Mouse (Mus musculus): ENCODE results near the gene Kank2.
A peak's percentile ranks its signal among the peaks of the same experiment; 100 is the strongest.

Gene Kank2

DNA sequence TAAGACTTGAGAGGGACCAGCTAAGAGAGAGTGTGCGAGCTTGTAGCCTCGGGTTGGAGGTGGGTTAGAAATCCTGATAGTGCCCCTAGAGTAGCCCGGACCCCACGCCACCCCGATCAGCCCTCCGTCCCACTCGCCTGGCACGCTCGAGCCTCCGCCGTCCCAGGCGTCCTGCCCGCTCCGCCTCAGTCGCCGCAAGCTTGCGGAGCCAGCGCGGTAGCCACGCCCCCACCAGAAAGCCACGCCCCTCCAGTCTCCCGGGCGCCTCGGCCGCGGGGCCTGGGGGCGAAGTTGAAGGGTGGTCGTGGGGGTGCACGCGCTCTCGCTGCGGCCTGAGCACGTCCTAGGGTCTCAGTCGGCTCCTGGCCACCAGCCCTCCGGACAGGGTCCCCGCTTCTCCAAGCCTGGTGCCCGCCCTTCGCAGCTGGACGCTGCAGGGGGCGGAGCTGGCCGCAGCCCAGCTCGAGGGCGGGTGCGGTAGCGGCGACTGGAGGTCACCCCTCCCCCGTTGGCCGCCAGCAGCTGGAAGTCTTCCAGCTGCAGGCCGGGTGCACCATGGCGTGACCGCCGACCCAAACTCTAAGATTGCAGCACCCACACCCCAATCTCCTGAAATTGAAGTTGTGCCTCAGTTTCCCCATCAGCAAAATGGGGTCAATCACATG lies at the start of gene Kank2:
TSS of gene Kank2 (minus strand) at position 400 of the 665 bp plus-strand sequence.
- peak; percentile 61 for DNase-seq (ENCODE audit: low read depth)

DNA sequence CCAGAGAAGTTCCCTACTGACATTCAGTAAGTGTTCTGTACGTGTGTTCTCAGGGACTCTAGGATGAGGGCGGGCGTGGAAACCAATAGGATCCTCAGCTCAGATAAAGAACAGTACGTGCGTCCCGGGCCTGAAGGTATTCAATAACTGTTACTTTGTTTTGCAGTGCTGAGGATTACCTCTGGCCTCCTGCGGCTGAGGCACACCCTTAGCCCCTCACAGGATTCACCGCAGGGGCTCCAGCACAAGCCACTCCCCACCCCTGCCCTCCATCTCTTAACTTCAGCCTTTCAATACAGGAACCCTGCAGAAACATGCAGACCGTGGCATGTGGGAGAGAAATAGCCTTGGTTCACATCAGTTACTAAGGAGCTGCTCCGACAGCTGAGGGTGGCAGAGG lies 49.4 kb upstream of the Kank2 start:
- no peak for DNase-seq (ENCODE audit: low read depth)

DNA sequence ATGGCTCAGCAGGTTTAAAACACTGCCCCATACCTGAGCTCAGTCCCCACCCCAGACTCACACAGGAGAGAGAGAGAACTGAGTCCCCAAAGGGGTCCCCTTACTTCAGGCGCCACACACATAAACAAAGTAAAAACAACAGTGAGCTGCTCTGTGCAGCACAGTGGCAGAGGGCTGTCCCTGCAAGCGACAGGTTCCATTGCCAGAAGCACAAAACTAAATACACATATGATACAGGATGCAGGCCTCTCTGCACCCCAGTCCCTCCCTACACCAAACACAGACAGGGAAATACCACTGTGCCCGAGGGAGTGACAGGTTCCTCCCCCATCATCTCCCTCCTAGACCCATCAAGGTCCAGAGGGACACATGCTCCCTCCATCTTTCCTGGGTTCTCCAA lies 48.9 kb upstream of the Kank2 start:
- no peak for DNase-seq (ENCODE audit: low read depth)

DNA sequence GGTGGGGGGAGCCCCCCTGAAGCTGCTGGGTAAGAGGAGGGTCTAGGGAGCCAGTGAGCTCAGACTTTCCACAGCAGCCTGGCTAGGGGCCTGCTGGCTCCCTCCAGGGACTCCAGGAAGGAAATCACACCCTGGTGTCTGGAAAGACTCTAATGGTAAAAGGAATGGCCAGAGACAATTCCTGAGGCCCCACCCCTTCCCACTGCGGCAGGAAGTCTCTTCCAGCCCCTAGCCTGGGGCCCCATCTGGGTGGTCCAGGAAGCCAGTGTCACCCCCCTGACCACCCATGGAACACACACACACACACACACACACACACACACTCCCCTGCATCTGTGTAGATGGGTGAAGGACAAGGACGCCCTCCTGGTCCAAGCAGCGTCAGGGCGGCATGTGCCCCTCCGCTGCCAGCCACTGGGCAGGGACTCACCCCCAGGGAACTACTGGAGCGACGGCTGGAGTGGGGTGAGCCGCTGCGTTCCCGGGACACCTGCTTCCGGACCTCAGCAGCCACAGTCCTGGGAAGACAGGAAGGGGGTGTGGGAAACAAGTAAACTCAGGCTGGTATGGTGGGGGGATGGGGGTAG lies 48.3 kb upstream of the Kank2 start:
- no peak for DNase-seq (ENCODE audit: low read depth)

DNA sequence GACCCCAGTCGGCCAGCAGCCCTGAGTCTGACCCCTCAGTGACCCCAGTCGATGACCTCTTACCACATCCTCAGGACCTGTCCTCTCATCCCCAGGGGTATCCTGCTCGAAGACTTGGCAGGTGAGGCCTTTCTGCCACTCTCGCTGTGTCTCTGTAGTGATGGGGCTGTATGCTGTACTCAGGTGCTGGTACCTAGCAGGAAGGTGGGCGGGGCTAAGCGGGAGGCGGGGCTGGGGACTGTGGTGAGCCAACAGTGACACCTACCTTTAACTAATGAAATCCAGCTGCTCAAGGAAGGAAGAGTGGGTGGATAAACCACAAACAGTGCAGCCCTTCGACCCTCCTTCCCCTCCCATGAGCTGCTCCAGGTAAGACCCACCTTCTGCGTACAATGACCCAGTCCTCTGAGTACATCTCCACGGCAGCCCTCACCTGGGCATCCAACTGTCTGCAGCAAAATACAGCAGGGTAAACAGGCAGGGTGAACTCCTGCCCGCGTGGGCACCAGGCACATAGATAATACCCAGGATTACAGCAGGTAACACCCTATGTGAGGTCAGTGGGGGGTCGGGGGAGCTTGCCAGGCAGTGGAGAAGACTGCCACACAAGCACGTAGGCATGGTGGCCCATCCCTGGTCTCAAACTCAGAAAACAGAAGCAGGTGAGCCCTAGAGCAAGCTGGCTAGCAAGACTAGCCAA lies 47.0 kb upstream of the Kank2 start:
- DNase-seq (ENCODE audit: low read depth): no peak

DNA sequence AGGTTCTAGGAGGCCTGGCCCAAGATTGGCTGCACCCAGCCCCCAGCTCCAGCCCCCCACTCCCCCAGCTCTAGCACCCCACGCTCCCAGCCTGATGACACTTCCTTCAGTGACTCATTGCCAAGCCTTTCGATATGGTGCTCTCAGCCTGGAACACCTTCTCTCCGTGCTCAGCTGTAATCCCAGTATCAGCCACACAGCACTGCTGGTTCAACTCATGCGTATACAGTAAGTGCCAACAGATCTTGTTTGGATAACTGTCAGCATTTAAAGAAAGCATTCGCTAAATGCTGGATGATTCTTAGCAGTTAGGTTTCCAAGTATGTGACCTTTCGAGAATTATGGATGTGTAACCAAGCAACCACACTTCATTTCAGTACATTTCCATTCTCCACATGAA lies 44.5 kb upstream of the Kank2 start:
- no peak for DNase-seq (ENCODE audit: low read depth)

DNA sequence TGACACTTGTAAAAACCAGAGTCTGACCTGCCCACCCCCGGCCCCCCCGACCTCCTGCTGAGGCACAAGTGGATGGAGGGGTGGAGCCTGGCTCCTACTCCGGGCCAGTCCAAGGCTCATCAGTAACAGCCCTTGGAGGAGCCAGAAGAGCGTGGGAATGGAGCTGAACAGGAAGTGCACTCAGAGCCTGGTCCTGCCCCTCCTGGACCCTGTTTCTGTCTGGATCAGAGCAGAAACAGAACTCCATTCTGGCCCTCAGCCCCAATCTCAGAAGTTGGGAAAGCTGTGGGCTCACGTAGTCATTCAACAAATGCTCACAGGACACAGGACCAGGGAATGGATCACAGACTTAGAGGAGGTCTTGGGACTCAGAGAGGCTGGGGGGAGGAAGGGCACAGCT lies 43.8 kb upstream of the Kank2 start:
- peak; percentile 89 for DNase-seq (ENCODE audit: low read depth)

DNA sequence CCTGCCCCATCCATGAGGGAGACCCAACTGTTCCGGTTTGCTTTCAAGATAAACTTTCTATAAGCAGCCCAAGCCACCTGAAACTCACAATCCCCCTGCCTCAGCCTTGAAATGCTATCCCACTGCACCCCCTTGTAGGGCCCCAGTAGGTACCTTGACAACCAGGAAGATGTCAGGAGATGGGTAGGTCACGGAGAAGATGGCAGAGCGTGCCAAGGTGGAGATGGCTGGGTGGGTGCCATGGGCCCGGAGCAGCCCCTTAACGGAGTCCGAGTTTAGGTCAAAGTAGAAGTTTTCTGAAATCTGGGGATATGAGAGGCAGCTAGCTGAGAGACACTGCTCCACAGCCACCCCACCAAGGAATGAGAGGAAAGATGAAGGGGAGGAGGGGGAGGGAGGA lies 42.8 kb upstream of the Kank2 start:
- no peak for DNase-seq (ENCODE audit: low read depth)

DNA sequence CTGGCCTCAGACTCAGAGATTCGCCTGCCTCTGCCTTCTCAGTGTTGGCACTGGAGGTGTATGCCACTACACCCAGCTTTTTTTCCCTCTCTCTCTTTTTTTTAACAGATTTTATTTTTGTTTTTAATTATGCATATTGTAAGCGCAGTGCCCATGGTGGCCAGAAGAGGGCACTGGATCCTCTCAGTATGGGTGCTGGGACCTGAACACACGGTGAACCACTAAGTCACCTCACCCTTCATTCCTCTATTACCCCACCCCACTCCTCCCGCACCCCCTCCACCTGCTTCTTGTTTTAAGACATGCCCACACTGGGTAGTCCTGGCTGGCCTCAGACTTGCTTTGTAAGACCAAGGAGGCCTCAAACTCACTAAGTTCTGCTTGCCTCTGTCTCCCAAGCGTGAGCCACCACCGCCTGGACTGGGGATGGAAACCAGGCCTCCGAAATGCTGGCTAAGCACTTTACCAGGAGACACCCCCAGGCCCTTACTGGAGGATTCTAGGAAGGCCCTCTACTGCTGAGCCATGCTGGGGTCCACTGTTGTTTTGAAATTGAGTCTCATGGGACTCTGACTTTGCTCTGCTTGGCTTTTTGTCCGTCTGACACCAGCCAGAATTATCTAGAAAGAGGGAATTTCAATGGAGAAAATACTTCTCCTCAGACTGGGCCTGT lies 41.7 kb upstream of the Kank2 start:
- no peak for DNase-seq (ENCODE audit: low read depth)

DNA sequence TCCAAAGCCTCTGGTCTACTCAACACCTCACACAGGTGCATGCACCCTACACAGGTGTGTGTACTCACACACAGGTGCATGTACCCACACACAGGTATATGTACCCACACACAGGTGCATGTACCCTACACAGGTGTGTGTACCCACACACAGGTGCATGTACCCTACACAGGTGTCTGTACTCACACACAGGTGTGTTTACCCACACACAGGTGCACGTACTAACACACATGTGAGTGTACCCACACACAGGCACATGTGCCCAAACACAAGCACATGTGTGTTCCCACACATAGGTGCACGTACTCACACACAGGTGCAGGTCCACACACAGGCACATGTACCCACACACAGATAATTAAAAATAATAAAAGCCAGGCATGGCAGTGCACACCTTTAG lies 39.1 kb upstream of the Kank2 start:
- no peak for DNase-seq (ENCODE audit: low read depth)

DNA sequence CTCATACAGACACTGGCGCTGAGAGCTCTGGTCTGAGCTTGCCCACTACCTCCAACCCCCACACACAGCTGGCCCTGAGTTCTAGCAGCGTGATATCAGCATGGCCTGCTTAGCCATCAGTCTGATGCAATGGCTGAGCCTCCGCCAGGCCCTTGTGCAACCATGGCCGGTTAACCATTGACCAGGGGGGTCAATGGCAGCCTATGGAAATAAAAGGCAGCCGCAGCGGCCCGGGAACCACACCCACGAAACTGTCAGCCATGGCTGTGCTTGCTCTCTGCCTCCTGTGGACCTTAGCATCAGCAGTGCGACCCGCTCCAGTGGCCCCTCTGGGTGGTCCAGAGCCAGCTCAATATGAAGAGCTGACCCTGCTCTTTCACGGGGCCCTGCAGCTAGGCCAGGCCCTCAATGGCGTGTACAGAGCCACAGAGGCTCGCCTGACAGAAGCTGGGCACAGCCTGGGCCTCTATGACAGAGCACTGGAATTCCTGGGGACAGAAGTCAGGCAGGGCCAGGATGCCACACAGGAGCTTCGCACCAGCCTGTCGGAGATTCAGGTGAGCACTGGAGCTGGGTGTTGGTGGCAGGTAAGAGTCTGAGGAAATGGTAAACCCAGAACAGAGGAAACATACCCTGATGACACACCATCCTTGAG lies 36.8 kb upstream of the Kank2 start, which contains the start of gene Angptl8:
TSS of gene Angptl8 (plus strand) at position 253 of the 655 bp plus-strand sequence.
- DNase-seq (ENCODE audit: low read depth): no peak

DNA sequence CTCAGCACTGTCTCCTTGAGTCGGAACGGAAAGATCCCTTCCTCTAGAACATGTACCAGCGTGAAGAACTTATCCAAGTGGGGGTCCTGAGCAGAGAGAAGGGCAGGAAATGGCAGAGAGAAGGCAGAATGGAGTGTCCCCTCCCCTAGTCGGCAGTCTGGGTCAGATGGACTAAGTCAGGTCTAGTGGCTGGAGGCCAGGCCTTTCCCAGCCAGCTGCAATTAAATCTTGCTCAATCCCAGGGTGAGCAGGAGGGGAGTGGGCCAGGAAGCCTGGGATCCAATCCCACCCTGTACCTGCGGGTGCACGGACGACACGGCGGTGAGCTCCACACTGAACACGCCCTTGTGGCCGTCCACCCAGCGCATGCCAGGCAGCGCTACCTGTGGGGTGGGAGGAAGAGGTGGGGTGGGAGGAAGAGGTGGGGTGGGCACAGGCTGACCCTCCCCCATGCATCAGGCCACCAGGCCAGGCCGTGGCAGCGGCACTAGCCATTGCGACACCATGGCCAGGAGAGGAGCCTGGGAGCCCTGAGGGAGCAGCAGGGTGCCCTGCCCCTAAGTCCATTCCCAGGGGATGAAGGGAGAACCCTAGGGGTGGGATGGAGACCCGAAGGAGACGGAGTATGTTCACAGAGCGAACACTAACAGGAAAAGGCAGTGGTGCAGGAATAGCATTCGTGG lies 33.2 kb upstream of the Kank2 start:
- no peak for DNase-seq (ENCODE audit: low read depth)

DNA sequence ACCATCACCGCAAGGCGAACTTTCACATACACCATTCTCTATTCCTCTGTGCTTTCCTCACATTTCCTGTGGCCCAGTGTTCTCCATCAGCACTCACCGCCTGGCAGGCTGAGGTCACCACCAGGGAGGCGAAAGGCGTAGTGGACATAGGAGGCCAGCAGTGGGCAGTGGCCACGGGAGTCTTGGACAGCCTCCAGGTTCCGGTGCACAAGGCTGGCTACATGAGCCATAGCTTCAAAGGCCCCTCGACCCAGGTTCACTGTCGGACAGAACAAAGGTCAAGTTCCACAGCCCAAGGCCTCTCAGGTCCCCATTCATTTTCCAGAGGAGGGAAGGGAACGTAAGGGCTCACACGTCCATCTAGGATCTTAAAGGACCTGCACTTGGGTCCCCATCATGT lies 32.4 kb upstream of the Kank2 start:
- DNase-seq (ENCODE audit: low read depth): no peak

DNA sequence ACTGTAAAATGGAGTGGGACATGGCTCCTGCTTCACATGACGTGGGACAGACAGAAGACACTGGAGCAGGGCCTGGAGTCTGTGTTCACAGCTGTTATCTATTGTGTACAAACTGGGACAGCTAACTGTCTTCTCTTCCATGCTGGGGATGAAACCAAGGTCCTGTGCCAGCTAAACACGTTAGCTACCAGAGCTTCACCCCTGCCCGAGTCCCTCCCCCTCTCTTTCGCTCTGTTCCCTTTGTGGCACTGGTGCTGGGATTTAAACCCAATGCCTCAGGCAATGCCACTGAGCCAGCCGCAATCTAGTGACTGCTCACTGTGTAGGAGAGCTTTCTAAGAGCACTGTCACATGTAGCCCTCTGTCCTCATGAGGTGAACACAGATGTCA lies 31.9 kb upstream of the Kank2 start:
- no peak for DNase-seq (ENCODE audit: low read depth)

DNA sequence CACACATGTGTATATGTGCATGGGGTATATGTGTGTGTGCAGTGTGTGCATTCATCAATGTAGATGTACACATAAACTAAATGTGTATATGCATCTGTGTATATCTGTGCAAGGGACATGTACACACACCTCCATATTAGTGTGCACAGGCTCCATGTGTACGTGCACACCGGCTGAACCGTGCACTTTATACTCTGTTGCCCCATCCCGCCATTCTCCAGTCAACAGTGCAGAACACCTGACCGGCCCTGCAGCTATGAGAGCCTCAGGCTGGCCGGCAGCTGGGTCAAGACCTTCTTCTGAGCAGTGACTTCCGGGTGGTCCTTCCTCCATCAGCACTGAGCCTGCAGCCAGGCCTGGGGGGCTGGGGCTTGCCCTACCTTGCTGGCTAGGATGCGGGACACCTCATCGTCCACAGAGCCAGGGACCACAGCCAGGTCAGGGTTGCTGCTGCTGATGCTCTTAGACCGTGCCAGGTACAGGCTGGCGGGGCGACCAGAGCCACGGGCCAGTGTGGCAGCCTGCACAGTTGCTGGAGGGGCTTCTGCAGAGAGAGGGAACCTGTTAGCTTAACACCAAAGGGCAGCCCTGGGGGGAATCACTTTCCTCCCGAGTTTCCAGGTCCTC lies 31.4 kb upstream of the Kank2 start:
- no peak for DNase-seq (ENCODE audit: low read depth)

DNA sequence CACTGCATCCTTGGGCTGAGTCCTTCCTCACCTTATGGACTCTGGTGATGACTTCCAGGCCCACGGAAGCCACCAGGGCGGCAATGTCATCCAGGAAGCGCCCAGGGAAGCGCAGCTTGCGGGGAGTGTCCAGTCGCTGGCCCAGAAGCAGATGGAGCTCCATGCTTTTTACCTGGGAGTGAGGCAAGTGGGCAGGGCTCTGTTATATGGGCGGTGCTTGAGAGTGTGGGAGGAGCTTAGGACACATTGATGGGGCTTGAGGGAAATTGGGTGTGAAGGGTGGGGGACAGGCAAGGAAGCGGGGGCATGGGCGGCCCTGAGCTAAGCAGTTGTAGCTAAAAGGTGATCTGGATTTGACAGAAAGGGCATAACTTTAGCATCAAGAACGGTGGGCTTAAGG lies 25.8 kb upstream of the Kank2 start:
- DNase-seq (ENCODE audit: low read depth): no peak

DNA sequence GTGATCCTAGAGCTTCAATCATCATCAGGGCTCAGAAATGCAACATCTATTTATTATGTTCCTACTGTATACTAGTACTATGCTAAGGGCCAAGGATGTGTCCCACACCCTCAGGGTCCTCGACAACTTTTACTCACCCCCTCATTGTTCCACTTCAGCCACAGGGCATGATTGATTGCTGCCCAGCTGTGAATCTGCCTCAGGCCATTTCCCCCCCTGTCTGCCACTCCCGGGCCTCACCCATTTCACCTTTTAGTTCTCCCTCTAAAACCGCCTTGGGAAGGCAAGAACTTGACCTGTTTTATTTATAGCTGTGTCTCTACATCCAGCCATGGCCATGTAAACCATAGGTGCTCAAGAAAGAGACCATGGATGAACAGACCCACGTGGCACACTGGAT lies 25.4 kb upstream of the Kank2 start:
- DNase-seq (ENCODE audit: low read depth): no peak

DNA sequence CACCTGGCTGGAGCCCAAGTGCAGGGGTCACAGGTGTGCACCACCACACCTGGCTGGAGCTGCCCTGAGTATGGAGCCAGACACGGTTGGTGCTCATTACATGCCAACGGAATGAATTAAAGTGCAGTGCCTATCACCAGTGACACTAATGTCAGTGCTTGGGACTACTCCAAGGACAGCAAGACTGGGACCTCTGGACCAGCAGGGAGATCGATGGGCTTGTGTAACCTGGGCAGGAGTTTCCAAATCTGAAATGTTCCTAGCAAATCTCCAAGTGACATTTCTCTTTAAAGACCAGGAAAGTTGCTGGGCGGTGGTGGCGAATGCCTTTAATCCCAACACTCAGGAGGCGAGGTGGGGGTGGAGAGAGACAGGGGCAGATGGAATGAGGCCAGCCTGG lies 24.1 kb upstream of the Kank2 start:
- DNase-seq (ENCODE audit: low read depth): no peak

DNA sequence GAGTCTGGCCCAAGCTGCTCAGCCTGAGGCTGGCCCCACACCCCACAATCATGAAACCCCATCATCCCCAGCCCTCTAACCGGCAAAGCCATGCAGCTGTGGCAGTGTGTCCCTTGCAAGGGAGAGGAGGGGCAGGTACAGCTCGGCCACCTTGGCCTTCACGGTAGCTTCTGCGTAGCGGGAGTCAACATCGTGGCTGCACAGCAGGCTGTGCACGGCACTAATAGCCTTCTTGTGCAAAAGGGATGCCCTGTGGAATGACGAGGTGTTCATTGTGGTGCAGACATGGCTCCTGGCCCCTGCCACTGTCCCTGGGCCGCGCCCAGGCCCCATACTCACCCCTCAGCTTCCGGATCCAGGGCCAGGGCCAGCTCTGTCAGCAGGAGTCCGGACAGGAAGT lies 21.6 kb upstream of the Kank2 start:
- no peak for DNase-seq (ENCODE audit: low read depth)

DNA sequence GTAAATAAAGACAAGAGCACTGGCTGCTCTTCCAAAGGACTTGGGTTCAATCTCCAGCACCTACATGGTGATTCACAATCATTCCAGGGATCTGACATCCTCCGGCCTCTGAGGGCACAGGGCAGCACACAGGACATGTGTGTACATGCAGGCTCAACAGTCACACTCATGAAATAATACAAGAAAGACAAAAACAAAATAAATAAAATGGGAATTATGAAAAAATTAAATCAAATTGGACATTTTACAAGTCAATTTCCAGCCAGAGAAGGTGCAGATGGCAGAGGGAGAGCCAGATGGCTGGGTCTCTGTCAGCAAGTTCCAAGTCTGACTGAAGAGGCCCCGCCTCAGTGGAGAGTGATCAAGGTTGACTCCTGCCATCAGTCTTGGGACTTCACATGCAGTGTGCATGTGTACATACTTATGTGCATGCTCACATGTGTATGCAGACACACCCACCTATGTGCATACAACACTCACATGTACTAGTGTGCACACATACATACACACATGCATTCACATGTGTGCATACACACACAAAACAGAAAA lies 20.7 kb upstream of the Kank2 start:
- no peak for DNase-seq (ENCODE audit: low read depth)

DNA sequence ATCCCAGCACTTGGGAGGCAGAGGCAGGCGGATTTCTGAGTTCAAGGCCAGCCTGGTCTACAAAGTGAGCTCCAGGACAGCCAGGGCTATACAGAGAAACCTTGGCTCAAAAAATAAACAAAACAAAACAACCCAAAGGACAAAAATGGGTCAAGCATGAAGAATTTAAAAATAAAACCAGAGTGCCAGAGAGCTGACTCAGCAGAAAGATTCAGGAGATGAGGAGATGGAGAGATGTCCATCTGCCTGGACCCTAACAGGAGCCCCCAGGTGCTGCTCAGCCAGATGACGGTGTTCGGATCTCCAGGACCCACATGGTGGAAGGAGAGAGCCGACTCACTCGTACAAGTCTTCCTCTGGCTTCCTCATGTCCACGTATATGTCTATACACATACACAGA lies 20.0 kb upstream of the Kank2 start:
- DNase-seq (ENCODE audit: low read depth): no peak
